Comparison of ENCODE assay signal across 13 mouse cellular contexts in the genomic region with DNA sequence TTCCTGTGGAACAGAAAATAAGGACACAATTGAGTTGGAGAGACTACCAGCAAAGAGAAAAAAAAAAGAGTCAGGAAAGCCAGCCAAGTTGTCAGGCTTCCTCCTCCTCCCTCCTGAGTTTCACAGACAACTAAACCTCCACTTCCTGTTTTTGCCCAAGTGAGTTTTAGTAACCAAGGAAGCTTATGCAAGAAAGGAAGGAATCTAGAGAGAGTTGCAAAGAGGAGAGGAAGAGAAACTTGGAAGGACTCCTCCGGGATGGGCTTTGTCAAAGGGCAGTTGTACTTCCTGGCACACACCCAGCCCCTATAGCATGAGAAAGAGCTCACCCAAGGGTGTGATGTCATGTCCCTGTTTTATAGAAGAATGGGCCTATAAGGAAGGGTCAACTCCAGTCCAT. TPM values are rescaled to one million over a fixed set of nuclear protein-coding genes. Genes with fewer than 3 reads are reported as not detected.
A peak's percentile ranks its signal among the peaks of the same experiment; 100 is the strongest.
DNase-seq lines count a peak whose midpoint lies in the region; ATAC-seq and TF ChIP-seq lines count a peak whose summit lies in the region.
"Had no signal": no experiment of that assay in that cellular context is flagged by ENCODE, and none has a peak within 500 bp of the region (broad histone marks: within the 10 kb centered on the region; RNA-seq: fewer than 3 reads in every experiment).

No protein-coding gene starts in this region.

- H3K4me3 ChIP-seq in kidney, adult 2 months (ENCODE audit: insufficient read depth, low read depth, low read length), result no peak overlapping the region
- no peak overlapping the region for H3K4me3 ChIP-seq in kidney, embryonic 15.5 days (replicated peaks)
- H3K4me3 ChIP-seq in heart, embryonic 10.5 days, result no peak overlapping the region
- H3K4me3 ChIP-seq: layer of hippocampus, adult 2 months; midbrain, embryonic 10.5 days had no signal

- 32% methylated on average over 1 of the region's 1 CpGs for WGBS in kidney, adult 2 months
- WGBS in kidney, embryonic 15.5 days, result 71% methylated on average over 1 of the region's 1 CpGs
- 61% methylated on average over 1 of the region's 1 CpGs for WGBS in heart, embryonic 10.5 days

- H3K4me1 ChIP-seq in kidney, adult 2 months (ENCODE audit: control insufficient read depth, insufficient read depth, low read length), result no peaks in the 10 kb centered on the region
- no peaks in the 10 kb centered on the region for H3K4me1 ChIP-seq in kidney, embryonic 15.5 days
- H3K4me1 ChIP-seq in heart, embryonic 10.5 days, result no peaks in the 10 kb centered on the region
- H3K4me1 ChIP-seq: midbrain, embryonic 10.5 days had no signal

- H3K27ac ChIP-seq in kidney, adult 2 months (ENCODE audit: insufficient read depth, low read depth, low read length), result no peak overlapping the region
- no peak overlapping the region for H3K27ac ChIP-seq in kidney, embryonic 15.5 days
- H3K27ac ChIP-seq in heart, embryonic 10.5 days, result no peak overlapping the region
- H3K27ac ChIP-seq: layer of hippocampus, adult 2 months; midbrain, embryonic 10.5 days had no signal

- H3K36me3 ChIP-seq in kidney, adult 2 months (ENCODE audit: control insufficient read depth, insufficient read depth, low read length), result no peaks in the 10 kb centered on the region
- no peaks in the 10 kb centered on the region for H3K36me3 ChIP-seq in kidney, embryonic 15.5 days
- H3K36me3 ChIP-seq in heart, embryonic 10.5 days, result no peaks in the 10 kb centered on the region
- H3K36me3 ChIP-seq: midbrain, embryonic 10.5 days had no signal

- H3K9me3 ChIP-seq in kidney, embryonic 15.5 days (replicated peaks), result no peaks in the 10 kb centered on the region
- H3K9me3 ChIP-seq in heart, embryonic 10.5 days, result no peaks in the 10 kb centered on the region
- H3K9me3 ChIP-seq: midbrain, embryonic 10.5 days had no signal

- no peak for TF ChIP-seq CTCF in kidney, adult 2 months (conservative IDR thresholded peaks at IDR 0.05; ENCODE audit: insufficient read depth, insufficient read length, low read depth, low read length)

- H3K27me3 ChIP-seq in kidney, adult 2 months (replicated peaks; ENCODE audit: control insufficient read depth, insufficient read depth, low read length), result no peaks in the 10 kb centered on the region
- H3K27me3 ChIP-seq in kidney, embryonic 15.5 days, result no peaks in the 10 kb centered on the region
- H3K27me3 ChIP-seq in heart, embryonic 10.5 days (ENCODE audit: insufficient read depth, poor library complexity, severe bottlenecking), result no peaks in the 10 kb centered on the region

- no peak for ATAC-seq in kidney, embryonic 15.5 days (replicated peaks; ENCODE audit: low FRiP score)
- ATAC-seq: forebrain, postnatal 0 days had no signal

- TF ChIP-seq POLR2A in kidney, adult 2 months (IDR thresholded peaks at IDR 0.05; ENCODE audit: low read depth, low read length), result no peak

- H3K4me2 ChIP-seq in kidney, embryonic 15.5 days, result no peak overlapping the region

- no peak overlapping the region for H3K9ac ChIP-seq in kidney, embryonic 15.5 days
- H3K9ac ChIP-seq: forebrain, postnatal 0 days had no signal

- DNase-seq in kidney, adult 2 months, result peak; percentile 17
- DNase-seq in NIH3T3 (ENCODE audit: low read depth), result peak; percentile 32
- DNase-seq in heart, embryonic 10.5 days (ENCODE audit: low spot score), result peak; percentile 42
- peak; percentile 31 for DNase-seq in lung, postnatal 10 days
- no peak for DNase-seq in embryo, embryonic 9.5 days (ENCODE audit: extremely low spot score)
- no peak for DNase-seq in urinary bladder, postnatal 25 days (ENCODE audit: low spot score)
- no peak for DNase-seq in layer of hippocampus, postnatal 14 days (ENCODE audit: low spot score in 2 of 2)
- DNase-seq: cerebellum, adult 8-10 months; forebrain, postnatal 0 days had no signal

RNA-seq across cellular contexts. Expression of gene Klk12, which starts 20.9 kb away (rescaled TPM):
- polyA plus RNA-seq in kidney, adult 2 months (2012; rRNA removed), result not detected in 2 replicates
- polyA plus RNA-seq in kidney, embryonic 15.5 days (2015; fragmentation: Nextera tagmentation; extraction: Ambion mirVana), result not detected in 2 replicates
- polyA plus RNA-seq in heart, embryonic 10.5 days (2016; fragmentation: Nextera tagmentation; extraction: Ambion mirVana), result not detected in 2 replicates
- total RNA-seq in layer of hippocampus, postnatal 14 days (2021), result not detected
- total RNA-seq: ES-E14; forebrain, postnatal 0 days; layer of hippocampus, adult 2 months had no signal
- polyA plus RNA-seq: forebrain, postnatal 0 days; midbrain, embryonic 10.5 days had no signal

RNA-seq across cellular contexts. Expression of gene Klk11, which starts 26.6 kb away (rescaled TPM):
- 0.18 TPM in 1 of 2 replicates, not detected in the other for polyA plus RNA-seq in kidney, adult 2 months (2012; rRNA removed)
- polyA plus RNA-seq in kidney, embryonic 15.5 days (2015; fragmentation: Nextera tagmentation; extraction: Ambion mirVana), result 0.14 and 1.0 TPM in 2 replicates
- polyA plus RNA-seq in heart, embryonic 10.5 days (2016; fragmentation: Nextera tagmentation; extraction: Ambion mirVana), result not detected in 2 replicates
- total RNA-seq in layer of hippocampus, postnatal 14 days (2021), result not detected
- total RNA-seq: forebrain, postnatal 0 days; layer of hippocampus, adult 2 months had no signal
- polyA plus RNA-seq: midbrain, embryonic 10.5 days had no signal

RNA-seq across cellular contexts. Expression of gene Klk10, which starts 33.0 kb away (rescaled TPM):
- polyA plus RNA-seq in kidney, adult 2 months (2012; rRNA removed), result 0.41 and 0.52 TPM in 2 replicates
- 0.58 and 2.3 TPM in 2 replicates for polyA plus RNA-seq in kidney, embryonic 15.5 days (2015; fragmentation: Nextera tagmentation; extraction: Ambion mirVana)
- polyA plus RNA-seq in heart, embryonic 10.5 days (2016; fragmentation: Nextera tagmentation; extraction: Ambion mirVana), result 0.20 and 0.28 TPM in 2 replicates
- under 1 TPM; 0.55 to 0.93 TPM for total RNA-seq in layer of hippocampus, postnatal 14 days (2021)
- total RNA-seq: forebrain, postnatal 0 days had no signal

RNA-seq across cellular contexts. Expression of gene Klk13, which starts 35.4 kb away (rescaled TPM):
- polyA plus RNA-seq in kidney, adult 2 months (2012; rRNA removed), result 0.04 TPM in 1 of 2 replicates, not detected in the other
- polyA plus RNA-seq in kidney, embryonic 15.5 days (2015; fragmentation: Nextera tagmentation; extraction: Ambion mirVana), result 0.47 and 0.64 TPM in 2 replicates
- polyA plus RNA-seq in heart, embryonic 10.5 days (2016; fragmentation: Nextera tagmentation; extraction: Ambion mirVana), result 0.67 and 0.78 TPM in 2 replicates
- not detected for total RNA-seq in layer of hippocampus, postnatal 14 days (2021)
- total RNA-seq: forebrain, postnatal 0 days; layer of hippocampus, adult 2 months had no signal

RNA-seq across cellular contexts. Expression of gene Klk9, which starts 43.9 kb away (rescaled TPM):
- not detected in 2 replicates for polyA plus RNA-seq in kidney, adult 2 months (2012; rRNA removed)
- polyA plus RNA-seq in kidney, embryonic 15.5 days (2015; fragmentation: Nextera tagmentation; extraction: Ambion mirVana), result 0.22 and 0.23 TPM in 2 replicates
- not detected in 2 replicates for polyA plus RNA-seq in heart, embryonic 10.5 days (2016; fragmentation: Nextera tagmentation; extraction: Ambion mirVana)
- total RNA-seq in layer of hippocampus, postnatal 14 days (2021), result under 1 TPM in 1 of 2 experiments, not detected in 1; 0.43 TPM
- total RNA-seq: forebrain, postnatal 0 days; layer of hippocampus, adult 2 months had no signal
- polyA plus RNA-seq: forebrain, postnatal 0 days; midbrain, embryonic 10.5 days had no signal

Comparison
In these comparisons a context has a peak if more than half of its experiments do, and no peak if none do; other contexts are left out.
1. DNase-seq: peak in kidney, adult 2 months (single experiment), NIH3T3 (single experiment), heart, embryonic 10.5 days (single experiment) and lung, postnatal 10 days (single experiment); none in embryo, embryonic 9.5 days (single experiment), urinary bladder, postnatal 25 days (single experiment) and layer of hippocampus, postnatal 14 days (0 of 2).